Mouse (Mus musculus) 416B (cell line): Measurements from ENCODE around the gene Olfml2b.

Source experiments
- DNase-seq: peaks from one replicate; pipeline ENCODE4 v3.0.0; 2011; ENCODE audit warnings: low read depth

The Olfml2b gene

GRCm38 (mm10) chr1:170646606-170647287 lies 2.4 kb downstream of the Olfml2b start:
- DNase-seq, result no peak

GRCm38 (mm10) chr1:170647381-170647780 lies 3.0 kb downstream of the Olfml2b start:
- no peak for DNase-seq

GRCm38 (mm10) chr1:170647971-170648514 lies 3.7 kb downstream of the Olfml2b start:
- DNase-seq, result no peak

- no peak for DNase-seq
These were observed 6.9 kb downstream of the Olfml2b start for GRCm38 (mm10) chr1:170651046-170651723.

GRCm38 (mm10) chr1:170651989-170652740 lies 7.8 kb downstream of the Olfml2b start:
- no peak for DNase-seq

- no peak for DNase-seq
These were observed 11.1 kb downstream of the Olfml2b start for GRCm38 (mm10) chr1:170655280-170655917.

- no peak for DNase-seq
These were observed 12.3 kb downstream of the Olfml2b start for GRCm38 (mm10) chr1:170656518-170657227.

- no peak for DNase-seq
These were observed 12.8 kb downstream of the Olfml2b start for GRCm38 (mm10) chr1:170657228-170657521.

- DNase-seq, result no peak
These were observed 13.4 kb downstream of the Olfml2b start for GRCm38 (mm10) chr1:170657643-170658314.

GRCm38 (mm10) chr1:170659260-170659659 lies 14.9 kb downstream of the Olfml2b start:
- DNase-seq, result no peak

- no peak for DNase-seq
These were observed 20.4 kb downstream of the Olfml2b start for GRCm38 (mm10) chr1:170664620-170665185.

- no peak for DNase-seq
These were observed 20.9 kb downstream of the Olfml2b start for GRCm38 (mm10) chr1:170665200-170665599.

GRCm38 (mm10) chr1:170674184-170674775 lies 29.9 kb downstream of the Olfml2b start:
- no peak for DNase-seq

- DNase-seq, result no peak
These were observed 33.3 kb downstream of the Olfml2b start for GRCm38 (mm10) chr1:170677681-170678080.

- DNase-seq, result no peak
These were observed 34.5 kb downstream of the Olfml2b start for GRCm38 (mm10) chr1:170678861-170679260.

GRCm38 (mm10) chr1:170679624-170680023 lies 35.3 kb downstream of the Olfml2b start:
- DNase-seq, result no peak

GRCm38 (mm10) chr1:170683863-170684262 lies 39.5 kb downstream of the Olfml2b start:
- peak; percentile 50 for DNase-seq

- peak; percentile 42 for DNase-seq
These were observed 45.4 kb downstream of the Olfml2b start for GRCm38 (mm10) chr1:170689773-170690172.

- DNase-seq, result no peak
These were observed 47.0 kb downstream of the Olfml2b start for GRCm38 (mm10) chr1:170691301-170691700.

- no peak for DNase-seq
These were observed 50.5 kb downstream of the Olfml2b start for GRCm38 (mm10) chr1:170694821-170695291.
